ENCODE assay signal across 28 mouse cellular contexts in the genomic region with DNA sequence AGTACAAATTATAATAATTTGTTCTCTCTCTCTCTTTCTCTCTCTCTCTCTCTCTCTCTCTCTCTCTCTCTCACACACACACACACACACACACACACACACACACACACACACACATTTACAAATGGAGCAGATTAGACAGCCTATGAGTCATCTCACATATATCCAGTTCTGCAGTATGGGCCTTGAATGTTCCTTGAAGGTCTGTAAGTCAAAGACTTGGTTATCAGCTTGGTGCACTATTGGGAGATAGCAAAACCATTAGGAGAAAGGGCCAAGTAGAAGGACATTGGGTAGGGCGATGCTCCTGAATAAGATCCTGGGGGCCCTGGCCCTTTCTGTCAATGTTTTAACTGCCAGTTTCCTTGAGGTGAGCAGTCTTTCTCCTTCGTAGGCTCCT.
DNase-seq lines count a peak whose midpoint lies in the region; ATAC-seq lines count a peak whose summit lies in the region.
"Had no signal": no experiment of that assay in that cellular context is flagged by ENCODE, and none has a peak within 500 bp of the region (broad histone marks: within the 10 kb centered on the region; RNA-seq: fewer than 3 reads in every experiment).

No protein-coding gene starts in this region.

- no peak overlapping the region for H3K4me3 ChIP-seq in heart, embryonic 12.5 days
- H3K4me3 ChIP-seq: forebrain, embryonic 10.5 days; forebrain, embryonic 13.5 days; heart, embryonic 15.5 days; hindbrain, embryonic 10.5 days; hindbrain, embryonic 13.5 days had no signal

- no peaks in the 10 kb centered on the region for H3K27me3 ChIP-seq in heart, embryonic 12.5 days (replicated peaks)
- H3K27me3 ChIP-seq: CH12.LX; forebrain, embryonic 13.5 days; heart, embryonic 15.5 days; hindbrain, embryonic 13.5 days had no signal

- peaks cover 5% of the 10 kb centered on the region; the same call in 1 of the 2 replicates for H3K4me1 ChIP-seq in heart, embryonic 12.5 days (replicated peaks)
- H3K4me1 ChIP-seq: forebrain, embryonic 10.5 days; forebrain, embryonic 13.5 days; heart, embryonic 15.5 days; hindbrain, embryonic 10.5 days; hindbrain, embryonic 13.5 days had no signal

- no peak for ATAC-seq in heart, embryonic 12.5 days (ENCODE audit: insufficient number of reproducible peaks, low FRiP score)
- no peak for ATAC-seq in monocyte, adult 5-6 weeks (replicated peaks; ENCODE audit: insufficient number of reproducible peaks, low FRiP score, low TSS enrichment, poor library complexity, severe bottlenecking)
- ATAC-seq: activated CD4-positive, CD25-positive, alpha-beta regulatory T cell, adult 4 months; forebrain, embryonic 13.5 days; forebrain, embryonic 16.5 days; hindbrain, embryonic 16.5 days had no signal

- no peaks in the 10 kb centered on the region for H3K9me3 ChIP-seq in heart, embryonic 12.5 days (replicated peaks)
- H3K9me3 ChIP-seq: forebrain, embryonic 10.5 days; forebrain, embryonic 13.5 days; G1E; heart, embryonic 15.5 days; hindbrain, embryonic 10.5 days; hindbrain, embryonic 13.5 days had no signal

- peak; percentile 43 for DNase-seq in heart, adult 11 months
- DNase-seq in ovary, adult 18-20 months (ENCODE audit: low spot score), result peak; percentile 12
- DNase-seq in ovary, postnatal 14 days (ENCODE audit: low spot score), result no peak
- peak; percentile 11 for DNase-seq in NIH3T3 (ENCODE audit: low read depth)
- no peak for DNase-seq in adrenal gland, postnatal 36 days
- DNase-seq: adrenal gland, adult 8-10 months; adrenal gland, postnatal 25 days; B cell, adult 2 months; cerebellum, adult 18-20 months; cerebellum, adult 9-10 months; cerebellum, postnatal 14 days; gastrocnemius, postnatal 10 days; gastrocnemius, postnatal 36 days; heart, postnatal 10 days; heart, postnatal 36 days had no signal

- H3K4me2 ChIP-seq in heart, embryonic 12.5 days, result no peak overlapping the region
- H3K4me2 ChIP-seq: forebrain, embryonic 13.5 days; heart, embryonic 11.5 days; heart, embryonic 15.5 days; hindbrain, embryonic 13.5 days had no signal

- H3K9ac ChIP-seq in heart, embryonic 12.5 days, result no peak overlapping the region
- H3K9ac ChIP-seq: forebrain, embryonic 13.5 days; heart, embryonic 15.5 days; hindbrain, embryonic 13.5 days had no signal

- 63% methylated on average over 2 of the region's 2 CpGs for WGBS in heart, embryonic 12.5 days

- no peaks in the 10 kb centered on the region for H3K36me3 ChIP-seq in heart, embryonic 12.5 days
- H3K36me3 ChIP-seq: forebrain, embryonic 10.5 days; G1E; heart, embryonic 15.5 days; hindbrain, embryonic 10.5 days; hindbrain, embryonic 13.5 days had no signal

- H3K27ac ChIP-seq in heart, embryonic 12.5 days (ENCODE audit: poor library complexity, severe bottlenecking), result no peak overlapping the region
- H3K27ac ChIP-seq: forebrain, embryonic 10.5 days; forebrain, embryonic 13.5 days; heart, embryonic 15.5 days; hindbrain, embryonic 10.5 days; hindbrain, embryonic 13.5 days had no signal

Comparison
In these comparisons a context has a peak if more than half of its experiments do, and no peak if none do; other contexts are left out.
1. DNase-seq: peak in heart, adult 11 months (single experiment), ovary, adult 18-20 months (single experiment) and NIH3T3 (single experiment); none in ovary, postnatal 14 days (single experiment) and adrenal gland, postnatal 36 days (0 of 2).